Mouse (Mus musculus): ENCODE data around the gene Rarb.
"Not testable (repeated sequence)": the region's sequence is repeated elsewhere in the genome, so short reads cannot be mapped to it uniquely, and the experiment has no call there.

The Rarb gene

DNA sequence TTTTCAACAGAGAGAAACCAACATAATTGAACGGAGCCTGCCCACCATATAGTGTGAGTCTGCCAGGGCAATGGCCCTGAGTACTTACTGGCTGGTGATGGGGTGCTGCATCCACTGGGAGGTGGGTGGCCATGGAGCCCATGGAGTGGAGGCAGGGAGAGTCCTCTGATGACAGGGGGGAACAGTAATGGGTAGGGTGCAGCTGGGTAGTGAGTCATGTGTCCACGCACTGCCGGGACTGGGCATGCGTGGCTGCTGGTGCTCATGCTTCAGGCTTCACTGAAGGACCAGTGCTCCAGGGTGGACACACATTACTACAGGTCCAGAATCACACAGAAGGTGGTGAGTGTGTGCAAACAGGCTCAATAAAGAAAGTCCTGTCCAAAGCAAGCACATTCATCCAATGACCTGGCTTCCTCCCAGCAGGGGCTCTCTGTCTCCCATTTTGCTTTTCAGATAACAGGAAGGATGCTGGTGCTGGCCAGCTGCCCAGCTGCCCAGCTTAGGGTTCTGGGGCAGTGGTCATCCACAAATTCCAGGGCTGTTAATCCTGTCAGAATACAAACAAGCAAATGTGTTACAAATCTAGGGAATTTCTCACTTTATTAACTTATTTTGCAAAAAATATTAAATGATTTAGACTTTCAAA, at the start of gene Rarb:
Gene Rarb, minus strand, starts transcription at position 555 of the 649 bp plus-strand sequence.
- DNase-seq (ENCODE audit: low read depth, low spot score), result no peak

DNA sequence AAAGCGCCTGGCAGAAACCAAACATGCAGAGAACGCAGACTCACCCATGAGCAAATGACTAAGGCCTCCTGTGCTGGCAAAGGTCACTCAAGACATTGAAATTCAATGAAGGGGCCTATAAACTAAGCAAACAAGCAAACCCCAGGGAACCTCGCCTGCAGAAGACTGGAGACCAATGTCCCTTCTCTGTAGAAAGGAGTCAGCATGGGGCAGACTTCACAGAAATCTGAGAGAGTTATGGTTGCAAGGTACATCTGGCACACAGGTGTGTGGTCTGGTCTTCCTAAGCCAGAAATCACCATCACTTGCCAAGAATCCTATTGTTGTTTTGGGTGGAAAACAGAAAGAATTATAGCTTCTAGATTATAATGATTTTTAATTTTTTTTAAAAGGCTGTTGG, 23.1 kb upstream of the Rarb start:
- no peak for DNase-seq (ENCODE audit: low read depth, low spot score)

DNA sequence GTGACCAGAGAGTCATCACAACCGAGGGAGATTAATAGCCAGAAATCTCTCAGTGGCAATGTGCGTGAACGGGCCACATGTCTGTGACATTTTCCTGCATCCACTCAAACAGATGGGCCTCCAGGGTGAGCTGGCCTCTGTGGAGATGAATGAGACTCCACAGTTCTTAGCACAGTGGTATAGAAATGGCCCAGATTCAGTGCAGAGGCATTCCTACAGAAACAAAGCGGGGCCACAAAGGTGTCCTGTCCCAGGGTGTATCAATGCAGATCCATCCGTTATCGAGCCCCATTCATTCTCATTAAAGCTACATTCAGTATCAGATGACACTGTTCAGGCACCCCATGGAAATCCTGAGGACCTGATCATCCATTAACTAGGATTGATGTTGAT, 22.6 kb upstream of the Rarb start:
- DNase-seq (ENCODE audit: low read depth, low spot score), result no peak

DNA sequence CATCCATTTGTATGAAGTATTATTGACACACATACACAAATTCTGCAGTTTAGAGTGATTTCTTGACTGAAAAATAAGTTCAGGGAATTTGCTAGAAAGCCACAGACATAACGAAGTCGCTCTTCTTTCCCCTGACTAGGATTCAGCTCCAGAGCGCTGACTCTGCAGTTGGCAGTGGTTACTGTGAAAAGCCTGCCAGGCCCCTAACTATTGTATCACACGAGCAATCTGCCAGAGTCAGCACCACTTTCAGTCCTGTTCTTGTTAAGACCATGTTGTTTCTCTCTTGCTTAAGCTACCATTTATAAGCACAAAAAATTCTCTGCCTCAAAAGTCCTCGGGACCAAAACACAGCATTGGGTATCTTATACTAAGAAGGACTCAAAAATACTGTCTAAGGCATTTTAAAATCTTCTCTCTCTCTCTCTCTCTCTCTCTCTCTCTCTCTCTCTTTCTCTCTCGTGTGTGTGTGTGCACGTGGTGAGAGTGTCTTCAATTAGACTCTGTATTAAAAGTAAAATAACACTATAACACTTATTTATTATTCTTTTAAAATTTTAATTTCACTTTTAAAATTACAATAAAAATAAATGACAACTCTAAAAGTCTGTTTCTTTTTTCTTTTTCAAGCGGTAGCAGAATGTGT, 22.1 kb upstream of the Rarb start:
- no peak for DNase-seq (ENCODE audit: low read depth, low spot score)

DNA sequence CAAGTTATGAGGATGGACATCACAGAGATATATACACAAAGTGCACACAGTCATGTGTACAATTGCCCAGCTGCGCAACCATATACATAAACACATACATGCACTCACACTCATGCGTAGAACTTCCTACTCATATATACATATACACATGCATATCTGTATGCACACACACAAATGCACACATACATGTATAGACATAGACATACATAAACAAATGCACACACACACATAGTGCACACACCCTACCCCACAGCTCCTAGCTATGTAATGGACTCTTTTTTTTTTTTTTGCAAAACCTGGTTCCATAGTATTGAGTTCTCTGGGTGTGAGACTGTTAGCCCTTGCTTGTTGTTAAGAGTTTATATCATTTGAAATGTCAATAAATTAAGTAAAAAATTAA, 21.2 kb upstream of the Rarb start:
- DNase-seq (ENCODE audit: low read depth, low spot score), result no peak

DNA sequence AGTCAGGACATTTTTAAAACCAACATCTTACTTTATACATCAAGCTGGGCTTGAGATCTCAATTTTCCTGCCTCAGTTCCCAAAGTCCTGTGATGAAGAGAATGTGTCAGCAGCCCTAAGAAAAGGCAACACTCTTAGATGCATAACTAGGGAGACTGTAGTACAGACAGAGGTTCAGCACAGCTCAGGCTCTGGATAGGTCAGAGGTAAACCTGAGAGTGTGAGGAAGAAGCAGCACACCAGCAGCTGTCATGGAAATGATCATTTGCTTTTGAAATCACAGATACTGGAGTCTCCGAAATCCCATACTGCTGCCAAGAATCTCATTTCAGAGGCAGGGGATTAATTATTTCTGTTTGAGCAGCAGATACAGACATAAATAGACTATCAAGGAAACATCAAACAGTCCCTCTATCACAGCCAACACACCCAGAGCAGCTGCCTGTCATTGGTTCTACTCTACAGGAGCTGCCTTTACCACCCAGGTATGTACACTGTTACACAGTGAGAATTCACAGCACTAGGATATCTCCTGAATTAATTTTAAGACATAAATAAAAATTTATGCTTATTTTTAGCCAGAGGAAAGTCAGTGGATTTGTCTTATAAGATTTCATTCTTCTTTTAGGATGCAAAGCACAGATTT, 3.7 kb downstream of the Rarb start:
- DNase-seq (ENCODE audit: low read depth, low spot score), result no peak

DNA sequence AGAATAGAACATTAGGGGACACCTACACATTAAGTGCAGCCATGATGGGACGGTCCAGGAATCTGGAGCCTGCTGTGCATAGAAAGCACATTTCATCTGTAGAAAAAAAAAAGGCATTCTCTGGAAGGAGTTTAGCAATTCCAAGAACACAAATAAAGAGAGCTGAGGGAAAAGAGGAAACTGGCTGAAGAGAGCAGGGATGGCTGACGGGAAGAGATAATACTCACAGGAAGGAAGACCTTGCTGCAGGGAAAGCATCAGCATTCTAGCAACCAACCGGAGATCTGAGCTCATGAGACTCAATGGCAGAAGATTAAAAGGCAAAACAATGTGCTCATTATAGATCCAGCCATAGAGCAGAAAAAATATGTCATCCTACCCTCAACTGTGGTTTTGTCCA, 12.8 kb downstream of the Rarb start:
- DNase-seq (ENCODE audit: low read depth, low spot score), result no peak

DNA sequence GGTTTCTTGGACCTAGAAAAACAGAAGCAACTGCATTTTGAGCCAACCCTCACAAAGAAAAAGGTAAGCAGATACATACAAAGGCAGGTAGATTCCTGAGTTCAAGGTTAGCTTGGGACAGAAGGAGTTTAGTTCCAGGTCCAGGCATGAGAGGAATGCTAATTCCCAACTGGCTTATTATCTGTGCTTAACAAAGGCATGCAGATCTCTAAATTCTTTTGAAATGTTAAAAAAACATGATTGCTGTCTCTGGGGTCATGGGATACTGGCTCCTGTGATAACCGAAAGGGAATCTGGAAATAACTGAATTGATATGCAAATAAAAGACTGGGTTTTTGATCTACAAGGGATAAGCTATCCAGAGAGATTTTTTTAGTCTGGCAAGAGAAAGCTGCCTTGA, 28.8 kb downstream of the Rarb start:
- no peak for DNase-seq (ENCODE audit: low read depth, low spot score)

DNA sequence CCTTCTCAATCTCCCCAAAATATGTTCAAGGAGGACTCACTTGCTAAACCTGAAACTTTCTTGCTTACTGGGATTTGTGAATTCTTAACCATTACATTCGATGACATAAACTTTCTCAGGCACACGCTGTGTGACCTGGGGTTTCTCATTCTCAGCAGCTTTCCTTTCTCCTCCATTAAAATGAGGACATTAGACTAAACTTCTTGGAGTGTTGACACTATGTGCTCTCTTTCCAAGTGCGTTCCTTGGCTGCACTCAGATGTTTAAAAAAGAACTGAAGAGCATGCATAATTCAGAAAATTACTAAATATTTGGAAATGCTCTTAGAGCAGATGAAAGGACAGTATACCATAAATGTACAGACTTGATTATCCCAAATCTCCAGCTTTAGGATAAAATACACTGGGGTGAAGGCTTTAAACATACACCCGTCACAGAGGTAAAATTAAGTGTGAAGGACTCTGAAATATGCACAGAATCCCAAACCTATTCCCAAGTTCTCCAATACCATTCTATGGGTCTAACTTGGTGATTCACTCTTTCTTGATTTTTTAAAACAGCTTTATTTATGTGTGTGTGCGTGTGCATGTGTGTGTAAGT, 36.9 kb downstream of the Rarb start:
- DNase-seq (ENCODE audit: low read depth, low spot score), result no peak

DNA sequence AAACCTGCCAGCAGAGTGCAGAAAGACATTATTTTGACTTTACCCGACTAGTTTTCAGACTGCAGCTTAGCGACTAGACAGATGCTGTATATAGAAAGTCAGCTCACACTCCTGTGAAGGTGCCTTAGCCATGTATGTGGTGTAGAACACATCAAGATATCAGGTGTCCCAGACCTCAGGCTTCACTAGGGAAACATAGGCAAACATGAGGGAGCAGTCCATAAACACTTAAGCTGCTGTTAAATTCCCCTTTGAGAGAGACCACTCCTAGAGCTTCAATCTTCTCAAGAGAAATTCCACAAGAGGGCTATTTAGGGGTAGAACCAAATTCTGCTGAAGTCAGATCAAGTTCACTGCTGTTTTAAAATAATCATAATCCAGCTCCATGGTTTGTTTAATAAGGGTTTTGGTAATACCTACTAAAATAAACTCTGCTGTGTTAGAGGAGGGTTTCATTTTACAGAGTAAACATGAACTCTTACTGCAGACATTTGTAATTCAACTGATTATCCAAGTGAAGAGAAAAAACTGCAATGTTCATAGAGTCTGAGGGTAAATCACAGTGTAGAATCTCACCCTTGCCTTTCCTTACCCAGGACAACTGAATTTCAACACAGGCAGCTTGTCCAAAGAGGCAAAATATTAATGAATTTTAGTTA, 42.1 kb downstream of the Rarb start:
- no peak for DNase-seq (ENCODE audit: low read depth, low spot score)

DNA sequence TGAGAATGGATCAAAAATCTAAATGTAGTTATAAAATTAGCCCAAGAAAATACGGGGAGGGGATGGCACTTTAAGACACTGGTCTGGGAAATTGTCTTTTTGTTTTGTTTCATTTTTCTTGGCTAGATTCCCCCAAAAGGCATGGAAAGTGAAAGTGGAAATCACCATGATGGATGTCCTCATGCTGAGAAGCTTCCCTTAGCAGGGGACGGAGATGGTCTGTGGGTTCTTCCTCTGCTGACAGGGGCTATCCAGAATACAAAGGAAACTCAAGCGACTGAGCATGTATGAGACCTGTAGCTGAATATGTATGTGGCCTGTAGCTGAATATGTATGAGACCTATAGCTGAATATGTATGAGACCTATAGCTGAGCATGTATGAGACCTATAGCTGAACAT, 46.0 kb downstream of the Rarb start:
- no peak for DNase-seq (ENCODE audit: low read depth, low spot score)

DNA sequence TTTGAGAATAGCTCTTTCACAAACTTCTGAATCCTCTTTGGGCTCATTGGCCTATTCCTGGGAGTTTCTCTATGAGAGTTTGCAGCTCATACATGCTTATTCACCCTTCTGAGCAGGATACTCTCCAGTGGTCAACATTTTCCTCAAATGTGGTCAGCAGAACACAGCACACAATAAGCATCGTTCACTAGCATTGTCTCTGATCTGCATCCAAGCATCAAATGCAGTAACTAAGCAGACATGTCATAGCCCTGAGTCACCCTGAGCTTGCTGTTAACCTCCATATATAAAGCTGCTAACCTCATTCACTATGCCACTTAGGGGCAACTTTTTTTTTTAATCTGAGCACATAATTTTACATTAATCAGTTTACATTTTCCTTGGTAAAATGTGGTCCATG, 53.1 kb downstream of the Rarb start:
- no peak for DNase-seq (ENCODE audit: low read depth, low spot score)

DNA sequence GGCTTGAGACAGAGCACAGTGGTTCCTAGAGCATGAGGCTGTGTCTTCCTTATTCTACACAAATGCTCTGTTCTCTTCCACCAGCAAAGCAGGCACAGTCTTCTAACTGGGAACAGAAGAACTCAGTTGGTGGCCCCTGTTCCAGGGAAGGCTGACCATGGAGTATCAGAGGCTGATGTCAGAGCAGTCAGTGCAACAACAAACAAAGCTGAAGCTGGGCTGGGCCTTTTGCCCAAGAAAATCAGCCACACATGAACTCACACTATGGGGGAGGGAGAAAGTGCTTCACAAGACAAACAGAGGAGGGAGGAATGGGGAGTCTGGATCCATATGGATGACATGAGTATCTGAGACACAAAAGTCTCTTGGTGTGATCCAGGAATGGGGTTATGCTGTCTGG, 56.2 kb downstream of the Rarb start:
- no peak for DNase-seq (ENCODE audit: low read depth, low spot score)

DNA sequence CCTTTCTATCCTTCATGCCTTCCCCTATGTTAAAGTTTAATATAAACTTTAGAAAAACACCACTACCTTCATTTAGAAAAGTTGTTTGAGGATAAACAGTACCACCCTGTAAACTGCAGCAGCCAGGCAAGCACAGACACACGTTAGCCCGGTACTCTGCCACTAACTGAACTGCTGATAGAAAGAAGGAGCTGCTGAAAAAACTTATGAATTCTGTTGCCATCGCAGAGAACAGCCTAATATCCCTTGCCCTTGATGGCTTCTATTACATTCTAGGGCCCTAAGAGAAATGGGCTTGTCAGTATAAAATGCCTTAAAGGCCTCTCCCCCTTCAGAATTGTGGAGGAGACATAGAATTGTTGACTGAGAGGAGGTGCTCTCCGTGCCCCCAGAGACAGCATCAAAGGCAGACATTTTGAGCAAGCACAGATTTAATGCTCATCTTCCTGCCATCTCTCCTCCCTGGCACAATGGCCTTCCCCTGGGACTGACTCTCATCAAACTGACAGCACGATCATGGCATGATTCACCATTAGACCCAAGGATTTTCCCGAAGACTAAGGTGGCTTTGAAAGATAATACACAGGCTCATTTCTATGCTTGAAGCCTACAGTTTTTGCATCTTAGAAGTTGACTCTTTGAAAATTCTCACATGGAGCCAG, 60.1 kb downstream of the Rarb start:
- no peak for DNase-seq (ENCODE audit: low read depth, low spot score)

DNA sequence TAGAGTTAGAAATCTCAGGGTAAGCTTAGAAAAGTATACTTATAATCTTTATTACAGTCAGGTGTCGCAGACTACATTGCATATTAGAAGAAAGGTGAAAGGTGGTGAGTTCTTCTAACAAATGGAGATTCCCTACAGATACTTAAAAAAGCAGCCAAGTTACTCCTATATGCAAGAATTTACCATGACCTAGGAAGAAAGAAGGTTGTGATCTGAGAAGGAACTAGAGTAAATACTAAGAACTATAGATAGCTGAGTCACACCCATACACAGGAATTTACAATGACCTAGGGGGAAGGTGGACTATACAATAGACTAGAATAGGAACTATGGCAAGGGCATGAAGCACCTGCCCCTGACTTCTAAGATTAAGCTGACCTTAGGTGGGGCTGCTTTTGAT, 63.4 kb downstream of the Rarb start:
- not testable (repeated sequence) for DNase-seq (ENCODE audit: low read depth, low spot score)

DNA sequence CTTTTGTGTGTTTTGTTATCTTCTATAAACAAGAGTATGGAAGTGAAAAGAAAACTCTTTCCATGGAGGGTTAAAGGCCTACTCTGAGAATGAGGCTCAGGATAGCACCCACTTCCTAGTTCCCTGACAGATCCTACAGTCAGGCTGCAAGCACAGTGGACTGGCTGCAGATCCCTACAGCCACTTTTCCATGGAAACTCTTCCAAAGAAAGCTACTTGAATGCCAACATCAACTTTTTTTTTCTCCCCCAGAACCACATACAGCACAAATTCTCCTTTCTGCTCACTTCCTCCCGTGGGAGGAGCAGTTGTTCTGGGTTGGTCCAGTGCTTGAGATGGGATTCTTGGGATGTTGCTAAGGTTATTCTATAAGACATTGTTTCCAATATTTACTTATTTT, 66.3 kb downstream of the Rarb start:
- no peak for DNase-seq (ENCODE audit: low read depth, low spot score)

DNA sequence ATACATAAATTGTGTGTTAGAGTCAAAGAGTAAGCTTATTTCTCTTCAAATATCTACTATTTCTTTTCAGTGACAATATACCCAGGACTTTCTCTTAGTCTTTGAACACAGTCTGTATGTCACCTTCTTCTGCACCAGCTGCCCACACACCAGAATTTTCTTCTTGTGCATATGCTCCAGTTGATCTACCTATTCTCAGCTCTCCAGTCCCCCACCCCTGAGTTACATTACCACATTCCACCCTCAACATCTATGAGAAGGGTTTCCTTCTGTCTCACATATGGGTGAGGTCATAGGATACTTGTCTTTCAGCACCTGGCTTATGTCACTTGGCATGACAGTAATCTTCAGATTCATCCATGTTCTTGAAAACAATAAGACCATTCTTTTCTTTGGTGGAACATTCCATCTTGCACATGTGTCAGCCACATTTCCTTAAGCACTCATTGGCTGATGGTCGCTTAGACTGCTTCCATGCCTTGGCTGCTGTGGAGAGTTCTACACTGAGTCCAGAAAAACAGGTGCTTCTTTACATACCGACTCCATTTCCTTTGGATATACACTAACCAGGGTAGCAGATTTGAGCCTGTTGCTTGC, 71.9 kb downstream of the Rarb start:
- DNase-seq (ENCODE audit: low read depth, low spot score), result no peak

DNA sequence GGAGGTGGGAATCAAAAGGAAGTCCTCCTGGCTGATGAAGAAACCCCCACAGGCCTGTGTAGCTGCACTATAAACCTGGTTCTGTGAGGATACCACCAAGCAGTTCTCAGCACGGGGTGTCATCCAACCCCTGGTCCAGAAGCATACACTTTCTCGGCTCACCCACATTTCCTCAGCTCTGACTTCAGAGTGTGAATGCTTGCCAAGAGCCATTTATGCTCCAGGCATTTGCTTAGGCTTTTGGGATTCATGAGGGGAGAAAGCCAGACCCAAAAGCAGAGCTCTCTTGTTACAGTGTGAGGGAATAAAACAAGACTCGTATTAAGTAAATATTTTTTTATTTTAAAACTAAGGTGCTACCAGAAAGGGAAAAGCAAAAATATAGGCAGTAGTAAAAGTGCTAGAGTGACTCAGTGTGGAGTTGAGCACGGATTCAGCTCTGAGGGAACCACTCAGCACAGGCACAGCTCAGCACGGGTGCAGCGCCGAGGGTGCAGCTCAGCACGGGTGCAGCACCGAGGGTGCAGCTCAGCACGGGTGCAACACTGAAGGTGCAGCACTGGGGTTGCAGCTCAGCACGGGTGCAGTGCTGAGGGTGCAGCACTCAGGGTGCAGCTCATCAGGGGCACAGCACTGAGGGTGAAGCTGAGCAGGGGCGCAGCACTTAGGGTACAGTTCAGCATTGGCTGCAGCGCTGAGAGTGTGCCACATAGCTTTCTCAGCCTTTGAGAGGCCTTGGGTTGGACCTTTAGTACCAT, 77.8 kb downstream of the Rarb start:
- DNase-seq (ENCODE audit: low read depth, low spot score), result no peak

DNA sequence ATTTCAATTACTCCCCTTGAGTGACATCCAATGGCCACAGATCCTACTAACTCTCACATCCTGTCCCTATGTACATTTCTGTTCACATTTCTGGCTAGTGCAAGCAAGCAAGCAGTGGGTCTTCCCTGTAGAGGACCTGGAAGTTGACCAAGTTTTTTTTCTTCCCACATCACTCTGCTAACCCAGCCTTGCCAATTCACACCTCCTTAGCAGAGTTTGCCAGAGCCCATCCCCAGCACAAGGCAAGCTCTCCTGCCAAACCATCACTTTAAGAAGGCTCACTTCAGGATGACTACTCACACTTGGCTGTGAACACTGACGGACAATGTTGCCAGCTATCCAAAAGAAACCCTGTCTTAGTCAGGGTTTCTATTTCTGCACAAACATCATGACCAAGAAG, 80.4 kb downstream of the Rarb start:
- DNase-seq (ENCODE audit: low read depth, low spot score), result no peak

DNA sequence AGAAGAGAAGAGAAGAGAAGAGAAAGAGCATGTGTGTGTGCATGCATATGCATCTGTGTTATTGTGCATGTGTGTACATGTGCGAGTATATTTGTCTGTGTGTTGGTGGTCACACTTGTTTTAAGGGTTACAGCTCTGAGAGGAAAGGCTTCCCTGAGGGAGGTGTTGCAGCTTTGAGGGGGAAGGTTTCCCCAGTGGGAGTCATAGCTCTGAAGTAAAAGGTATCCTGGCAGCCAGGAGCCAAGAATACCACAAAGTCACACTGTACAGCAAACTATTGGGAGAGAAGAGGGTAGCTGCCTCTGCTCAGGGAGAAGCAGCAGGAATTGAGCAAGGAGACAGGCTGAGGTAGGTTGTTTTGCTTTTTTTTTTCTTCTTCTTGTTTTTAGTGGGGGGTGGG, 81.2 kb downstream of the Rarb start:
- DNase-seq (ENCODE audit: low read depth, low spot score), result no peak
